Mouse (Mus musculus) limb, embryonic 13.5 days (tissue): ENCODE results near the gene Acot7. TPM values are rescaled to one million over a fixed set of nuclear protein-coding genes. Genes with fewer than 3 reads are reported as not detected.
A peak's percentile ranks its signal among the peaks of the same experiment; 100 is the strongest.
"Not testable (repeated sequence)": the region's sequence is repeated elsewhere in the genome, so short reads cannot be mapped to it uniquely, and the experiment has no call there.

Experiments used
- ATAC-seq: fragments of 200-750 bp; cut with Nextera tagmentation; 2 replicates; pipeline ENCODE4 v1.8.0; 2017; ENCODE audit warnings: low read depth, moderate number of reproducible peaks, moderate TSS enrichment; ENCODE audit not compliant: low FRiP score
- H3K27ac ChIP-seq: fragments of 300-500 bp; sonication (generic); 2 replicates; pipeline ENCODE4 v1.5.1; 2015; ENCODE audit warnings: inconsistent platforms, mild to moderate bottlenecking, moderate library complexity
- H3K27me3 ChIP-seq: fragments of 300-500 bp; sonication (generic); 2 replicates; pipeline ENCODE4 v1.6.1; 2015; ENCODE audit warnings: mild to moderate bottlenecking, inconsistent platforms
- H3K36me3 ChIP-seq: fragments of 300-500 bp; sonication (generic); 2 replicates; pipeline ENCODE4 v1.6.1; 2015; ENCODE audit warnings: inconsistent platforms, mild to moderate bottlenecking, moderate library complexity
- H3K4me1 ChIP-seq: fragments of 300-500 bp; sonication (generic); 2 replicates; pipeline ENCODE4 v1.6.1; 2015; ENCODE audit warnings: inconsistent platforms
- H3K4me2 ChIP-seq: fragments of 300-500 bp; sonication (generic); replicated peaks from 2 replicates; pipeline ENCODE4 v1.6.1; 2015; ENCODE audit warnings: inconsistent platforms, mild to moderate bottlenecking, moderate library complexity
- H3K4me3 ChIP-seq: fragments of 300-500 bp; sonication (generic); 2 replicates; pipeline ENCODE4 v1.5.1; 2015; ENCODE audit warnings: moderate library complexity, mild to moderate bottlenecking, inconsistent platforms
- H3K9ac ChIP-seq: fragments of 300-500 bp; sonication (generic); 2 replicates; pipeline ENCODE4 v1.6.1; 2015; ENCODE audit warnings: mild to moderate bottlenecking, inconsistent platforms
- H3K9me3 ChIP-seq: fragments of 300-500 bp; sonication (generic); 2 replicates; pipeline ENCODE4 v1.6.1; 2016; ENCODE audit warnings: inconsistent platforms
- WGBS: fragments of 180-500 bp; shearing (Covaris S2); methylation state at CpG from one replicate; pipeline ENCODE4 v1.1.7; 2015; 5-methylcytosine and 5-hydroxymethylcytosine counted together
- polyA plus RNA-seq: library from polyadenylated mRNA; unstranded; fragments of >200 nt; fragmentation: Nextera tagmentation; extraction: Ambion mirVana; gene quantifications from 2 replicates; pipeline ENCODE4 v1.2.1, GENCODE M21; 2015

Gene Acot7
- polyA plus RNA-seq, 1 experiment from 2014 or later = 53.2 TPM

DNA sequence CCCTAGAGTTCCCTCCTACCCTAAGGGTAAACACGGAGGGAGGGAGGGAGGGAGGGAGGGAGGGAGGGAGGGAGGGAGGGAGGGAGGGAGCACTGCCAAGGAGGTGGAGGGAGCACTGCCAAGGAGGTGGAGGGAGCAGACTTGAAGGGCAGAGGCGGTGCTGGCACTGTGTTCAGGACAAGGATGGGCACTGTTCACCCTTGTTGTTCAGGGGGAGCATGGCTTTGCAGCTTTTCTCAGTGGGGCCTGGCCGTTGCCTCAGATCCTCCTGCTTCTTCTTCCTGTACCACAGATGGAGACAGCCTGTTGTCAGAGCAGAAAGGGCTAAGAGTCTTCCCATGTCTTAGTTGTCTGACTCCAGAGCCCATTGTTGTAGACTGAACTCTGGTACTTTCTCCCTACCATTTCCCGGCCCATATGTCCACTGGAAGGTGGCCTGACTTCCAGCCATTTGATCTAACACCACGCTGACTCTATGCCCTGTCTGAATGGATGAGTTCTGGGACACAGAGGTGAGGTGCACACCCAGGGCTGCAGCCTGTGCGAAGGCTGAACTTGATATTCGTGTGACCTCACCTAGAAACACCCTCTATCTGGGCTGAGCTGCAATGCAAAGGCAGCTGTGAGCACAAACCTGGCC is 43.0 kb downstream of the Acot7 start:
- H3K4me3 ChIP-seq = no peak overlapping the region
- no peak overlapping the region for H3K4me2 ChIP-seq
- H3K36me3 ChIP-seq = no peaks in the 10 kb centered on the region
- peaks cover 16% of the 10 kb centered on the region for H3K4me1 ChIP-seq
- H3K27me3 ChIP-seq = no peaks in the 10 kb centered on the region
- no peak for ATAC-seq
- no peak overlapping the region for H3K9ac ChIP-seq
- H3K27ac ChIP-seq = no peak overlapping the region
- no peaks in the 10 kb centered on the region for H3K9me3 ChIP-seq
- WGBS = 68% methylated on average over 7 of the region's 7 CpGs

- 52% methylated on average over 9 of the region's 9 CpGs for WGBS
- Histone ChIP-seq H3K27me3 (no peaks in the 10 kb centered on the region), H3K36me3 (no peaks in the 10 kb centered on the region), H3K4me1 (peaks cover 16% of the 10 kb centered on the region), H3K9ac (no peak overlapping the region), H3K4me3 (no peak overlapping the region), H3K27ac (no peak overlapping the region), H3K9me3 (no peaks in the 10 kb centered on the region), H3K4me2 (no peak overlapping the region)
- ATAC-seq = no peak
These were observed 43.5 kb downstream of the Acot7 start for GRCm38 (mm10) chr4:152221411-152221887.

DNA sequence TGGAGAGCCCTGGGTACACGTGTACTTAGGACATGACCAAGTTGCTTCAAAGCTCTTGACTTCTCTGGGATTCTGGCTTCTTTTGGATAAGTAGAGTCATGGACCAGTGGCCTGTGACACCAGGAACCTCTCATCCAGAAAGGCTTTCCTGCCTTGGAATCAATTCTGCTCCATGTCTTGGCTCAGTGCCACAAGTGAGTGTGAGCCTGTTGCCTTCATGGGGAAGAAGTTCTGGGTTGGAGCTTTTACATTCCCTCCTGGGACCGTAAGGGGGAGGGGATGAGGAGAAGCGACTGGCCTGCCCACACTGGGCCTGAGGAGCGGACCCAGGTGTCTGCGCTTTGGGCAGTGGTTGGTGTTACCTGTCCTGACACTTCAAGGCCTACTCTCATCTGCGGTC is 44.2 kb downstream of the Acot7 start:
- Histone ChIP-seq H3K4me2 (no peak overlapping the region), H3K36me3 (no peaks in the 10 kb centered on the region), H3K9me3 (no peaks in the 10 kb centered on the region), H3K4me1 (peaks cover 16% of the 10 kb centered on the region), H3K4me3 (no peak overlapping the region), H3K27ac (no peak overlapping the region), H3K9ac (no peak overlapping the region), H3K27me3 (no peaks in the 10 kb centered on the region)
- no peak for ATAC-seq
- WGBS = 89% methylated on average over 6 of the region's 6 CpGs

- no peaks in the 10 kb centered on the region for H3K27me3 ChIP-seq
- no peak overlapping the region for H3K27ac ChIP-seq
- H3K4me1 ChIP-seq = peaks cover 16% of the 10 kb centered on the region
- H3K4me3 ChIP-seq = no peak overlapping the region
- H3K4me2 ChIP-seq = no peak overlapping the region
- H3K9ac ChIP-seq = no peak overlapping the region
- no peaks in the 10 kb centered on the region for H3K9me3 ChIP-seq
- WGBS = 36% methylated on average over 1 of the region's 1 CpGs
- no peak for ATAC-seq
- H3K36me3 ChIP-seq = no peaks in the 10 kb centered on the region
These were observed 44.6 kb downstream of the Acot7 start for GRCm38 (mm10) chr4:152222513-152222912.

GRCm38 (mm10) chr4:152224156-152224555 is 46.2 kb downstream of the Acot7 start:
- Histone ChIP-seq H3K4me2 (no peak overlapping the region), H3K4me1 (peaks cover 20% of the 10 kb centered on the region), H3K36me3 (no peaks in the 10 kb centered on the region), H3K4me3 (no peak overlapping the region), H3K27ac (no peak overlapping the region), H3K27me3 (no peaks in the 10 kb centered on the region), H3K9ac (no peak overlapping the region), H3K9me3 (no peaks in the 10 kb centered on the region)
- ATAC-seq = no peak
- 53% methylated on average over 5 of the region's 5 CpGs for WGBS

- Histone ChIP-seq H3K9ac (no peak overlapping the region), H3K9me3 (no peaks in the 10 kb centered on the region), H3K4me1 (peaks cover 17% of the 10 kb centered on the region), H3K27ac (peak overlapping the region; percentile 63; the same call in 1 of the 2 replicates), H3K4me3 (no peak overlapping the region), H3K4me2 (no peak overlapping the region), H3K36me3 (peaks cover 10% of the 10 kb centered on the region; the same call in 1 of the 2 replicates), H3K27me3 (no peaks in the 10 kb centered on the region)
- WGBS = 78% methylated on average over 13 of the region's 13 CpGs
- peak; percentile 46; the same call in 1 of the 2 replicates for ATAC-seq
These were observed 49.1 kb downstream of the Acot7 start for GRCm38 (mm10) chr4:152226901-152227486.

DNA sequence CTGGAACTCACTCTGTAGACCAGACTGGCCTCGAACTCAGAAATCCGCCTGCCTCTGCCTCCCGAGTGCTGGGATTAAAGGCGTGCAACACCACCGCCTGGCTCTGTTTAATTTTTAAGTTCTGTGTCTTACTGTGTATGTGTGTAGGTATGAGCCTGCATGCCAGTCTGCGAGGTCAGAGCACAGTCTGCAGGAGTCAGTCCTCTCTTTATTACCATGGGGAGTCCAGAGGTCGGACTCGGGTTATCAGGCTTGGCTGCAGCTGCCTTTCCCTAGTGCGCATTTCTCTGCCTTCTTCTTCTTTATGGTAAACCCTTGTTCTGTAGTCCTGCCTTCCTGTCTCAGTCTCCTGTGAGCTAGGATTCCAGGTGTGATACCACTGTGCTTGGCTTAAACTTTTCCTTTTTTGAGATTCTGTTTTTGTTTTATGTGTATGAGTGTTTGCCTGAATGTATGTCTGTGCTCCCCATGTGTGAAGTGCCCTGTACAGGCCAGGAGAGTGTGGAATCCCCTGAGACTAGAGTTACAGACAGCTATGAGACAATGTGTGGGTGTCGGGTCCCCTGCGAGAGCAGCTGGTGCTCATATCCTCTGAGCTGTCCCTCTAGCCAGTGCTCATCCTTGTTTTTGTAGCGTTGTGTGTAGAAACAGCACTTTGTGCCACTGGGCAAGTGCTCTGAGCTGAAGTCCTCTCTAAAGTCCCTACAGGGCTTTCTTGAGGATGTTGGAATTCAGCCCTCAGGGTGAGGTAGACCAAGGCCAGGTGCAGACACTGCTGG is 50.0 kb downstream of the Acot7 start:
- H3K4me1 ChIP-seq = peaks cover 11% of the 10 kb centered on the region; the same call in 1 of the 2 replicates
- H3K27ac ChIP-seq = peak overlapping the region; percentile 22; the same call in 1 of the 2 replicates
- 74% methylated on average over 12 of the region's 12 CpGs for WGBS
- no peak overlapping the region for H3K4me3 ChIP-seq
- no peak for ATAC-seq
- no peak overlapping the region for H3K4me2 ChIP-seq
- H3K27me3 ChIP-seq = no peaks in the 10 kb centered on the region
- no peak overlapping the region for H3K9ac ChIP-seq
- H3K36me3 ChIP-seq = peaks cover 10% of the 10 kb centered on the region; the same call in 1 of the 2 replicates
- no peaks in the 10 kb centered on the region for H3K9me3 ChIP-seq

DNA sequence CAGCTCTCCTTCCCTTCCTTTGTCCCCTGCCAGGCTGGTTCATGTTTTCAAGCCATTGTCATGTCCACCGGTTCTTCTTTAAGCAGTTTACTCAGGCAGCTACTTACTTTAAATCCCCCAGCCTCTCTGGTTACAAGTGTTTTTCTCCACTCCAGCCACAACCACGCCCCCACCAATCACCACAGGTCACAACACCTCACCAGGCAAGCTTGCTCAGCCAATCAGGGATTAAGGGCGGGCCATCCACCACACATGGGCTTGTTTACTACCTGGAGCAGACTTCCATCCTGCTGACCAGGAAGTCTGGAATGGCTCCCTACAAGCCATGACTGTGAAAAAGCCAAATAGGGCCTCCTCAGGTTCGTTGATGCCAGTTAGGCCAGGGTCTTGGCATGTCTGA is 52.4 kb downstream of the Acot7 start:
- H3K36me3 ChIP-seq, H3K27ac ChIP-seq, H3K4me2 ChIP-seq, H3K27me3 ChIP-seq, H3K4me3 ChIP-seq, H3K9me3 ChIP-seq, H3K9ac ChIP-seq, ATAC-seq: not testable (repeated sequence)
- WGBS = 24% methylated on average over 4 of the region's 4 CpGs
- peaks cover 11% of the 10 kb centered on the region; the same call in 1 of the 2 replicates for H3K4me1 ChIP-seq

DNA sequence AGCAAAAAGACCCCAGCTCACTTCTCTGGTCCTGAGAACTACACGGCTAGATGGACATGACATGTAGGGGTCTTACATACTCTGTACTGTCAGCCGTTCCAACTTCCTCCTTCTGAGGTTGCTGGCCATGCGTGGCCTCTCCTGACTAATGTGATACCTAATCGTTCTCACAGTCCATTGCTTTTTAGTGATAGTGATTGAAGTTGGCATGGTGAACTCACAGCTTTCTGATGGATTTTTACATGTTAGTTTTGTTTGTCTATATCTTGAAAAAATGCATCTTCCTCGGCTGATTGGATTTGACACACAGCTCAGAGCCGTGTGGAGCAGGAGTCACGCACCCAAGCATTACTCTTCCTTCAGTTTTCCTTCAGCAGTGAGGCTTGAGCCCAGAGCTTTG is 53.4 kb downstream of the Acot7 start:
- peaks cover 10% of the 10 kb centered on the region; the same call in 1 of the 2 replicates for H3K36me3 ChIP-seq
- no peak overlapping the region for H3K27ac ChIP-seq
- no peaks in the 10 kb centered on the region for H3K27me3 ChIP-seq
- ATAC-seq = no peak
- H3K4me1 ChIP-seq = peaks cover 11% of the 10 kb centered on the region; the same call in 1 of the 2 replicates
- H3K9me3 ChIP-seq = no peaks in the 10 kb centered on the region
- no peak overlapping the region for H3K9ac ChIP-seq
- WGBS = 81% methylated on average over 7 of the region's 7 CpGs
- no peak overlapping the region for H3K4me3 ChIP-seq
- no peak overlapping the region for H3K4me2 ChIP-seq

DNA sequence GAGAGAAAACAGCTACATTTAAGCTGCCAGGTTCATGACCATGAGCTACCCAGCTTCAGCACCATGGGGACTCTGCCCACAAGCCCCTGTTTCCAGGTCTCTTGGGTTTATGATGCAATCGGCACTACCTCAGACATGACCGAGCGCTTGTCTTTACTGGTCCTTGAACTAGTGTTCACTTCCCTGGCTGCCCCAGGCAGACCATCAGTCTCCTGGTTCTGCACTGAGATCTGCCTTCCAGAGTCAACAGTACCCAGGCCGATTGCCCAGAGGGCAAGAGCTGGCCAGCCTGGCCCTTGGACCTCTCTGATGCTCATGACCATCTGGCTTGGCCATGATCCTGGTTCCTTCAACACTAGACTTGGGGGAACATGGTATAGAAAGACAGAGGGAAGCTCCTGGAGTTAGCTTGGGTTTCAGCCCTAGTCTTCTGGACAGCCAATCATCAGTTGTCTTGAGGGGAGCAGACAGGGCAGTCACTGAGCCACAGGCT is 54.5 kb downstream of the Acot7 start:
- no peak overlapping the region for H3K27ac ChIP-seq

GRCm38 (mm10) chr4:152239974-152240373 is 62.0 kb downstream of the Acot7 start:
- Histone ChIP-seq H3K4me3 (no peak overlapping the region), H3K4me2 (no peak overlapping the region), H3K9me3 (no peaks in the 10 kb centered on the region), H3K27me3 (no peaks in the 10 kb centered on the region), H3K9ac (no peak overlapping the region), H3K36me3 (0 out of 2 replicates have a peak, but pooled peaks cover 2% of the 10 kb centered on the region), H3K27ac (no peak overlapping the region), H3K4me1 (no peaks in the 10 kb centered on the region)
- WGBS = 73% methylated on average over 4 of the region's 4 CpGs
- no peak for ATAC-seq

More for the DNA sequence above, 54.5 kb downstream of the Acot7 start:
- Histone ChIP-seq H3K4me3 (no peak overlapping the region), H3K9ac (no peak overlapping the region), H3K36me3 (peaks cover 12% of the 10 kb centered on the region; the same call in 1 of the 2 replicates), H3K4me1 (peaks cover 11% of the 10 kb centered on the region; the same call in 1 of the 2 replicates), H3K27me3 (no peaks in the 10 kb centered on the region), H3K4me2 (no peak overlapping the region), H3K9me3 (no peaks in the 10 kb centered on the region)
- ATAC-seq = no peak
- WGBS = 89% methylated on average over 4 of the region's 4 CpGs
